Mouse (Mus musculus): ENCODE measurements around the gene Prrx2. TPM values are rescaled to one million over a fixed set of nuclear protein-coding genes. Genes with fewer than 3 reads are reported as not detected.

The Prrx2 gene
- polyA plus RNA-seq, 1 experiment from 2014 or later, result 88.8 TPM

DNA sequence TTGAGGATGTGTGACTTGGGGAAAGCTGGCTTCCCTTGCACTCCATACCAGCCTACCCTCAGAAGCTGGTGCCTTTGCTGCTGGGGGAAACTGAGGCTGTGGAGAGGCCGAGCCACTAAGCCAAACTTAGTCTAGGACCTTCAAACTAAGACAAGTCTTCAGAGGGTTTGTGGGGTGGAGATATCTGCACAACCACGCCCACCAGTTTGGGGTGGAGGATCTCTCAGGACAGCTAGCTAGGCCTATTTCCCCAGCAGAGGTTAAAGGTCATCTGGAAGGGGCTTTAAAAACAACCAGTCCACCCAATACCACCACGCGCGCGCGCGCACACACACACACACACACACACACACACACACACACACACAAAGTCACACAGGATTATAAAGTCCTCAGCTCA, 11.5 kb downstream of the Prrx2 start:
- Histone ChIP-seq H3K27me3 (0 out of 2 replicates have a peak, but pooled peaks cover 2% of the 10 kb centered on the region), H3K27ac (replicated peaks) (peak overlapping the region; percentile 77)
- ATAC-seq (ENCODE audit: insufficient number of reproducible peaks, low FRiP score, low TSS enrichment, low read depth), result no peak

DNA sequence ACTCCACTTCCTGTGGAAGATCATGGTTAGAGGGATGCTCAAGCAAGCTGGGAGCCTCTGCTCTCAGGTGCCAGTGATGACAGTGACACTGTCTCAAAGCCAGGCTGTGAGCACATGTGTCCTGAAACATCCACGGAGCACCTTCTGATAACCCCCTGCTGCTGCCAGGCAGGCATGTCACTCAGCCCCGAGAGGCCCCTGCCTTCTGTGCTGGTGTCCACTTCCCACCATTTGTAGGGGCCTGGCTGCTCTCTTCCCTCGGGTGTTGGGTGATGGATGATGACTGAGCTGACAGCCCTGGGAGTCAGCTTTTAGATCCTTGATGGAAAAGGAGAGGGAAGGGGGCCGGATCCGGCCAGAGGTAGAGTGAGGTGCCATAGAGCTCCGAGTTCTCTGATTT, 12.0 kb downstream of the Prrx2 start:
- WGBS, result 13% methylated on average over 6 of the region's 6 CpGs
- Histone ChIP-seq H3K27ac (replicated peaks) (peak overlapping the region; percentile 55; the same call in 1 of the 2 replicates), H3K9me3 (replicated peaks) (no peaks in the 10 kb centered on the region), H3K4me3 (replicated peaks) (peak overlapping the region; percentile 56), H3K4me2 (replicated peaks) (peak overlapping the region; percentile 72), H3K9ac (peak overlapping the region; percentile 54; the same call in 1 of the 2 replicates), H3K4me1 (peaks cover 67% of the 10 kb centered on the region), H3K27me3 (0 out of 2 replicates have a peak, but pooled peaks cover 2% of the 10 kb centered on the region), H3K36me3 (no peaks in the 10 kb centered on the region)
- no peak for ATAC-seq (ENCODE audit: insufficient number of reproducible peaks, low FRiP score, low TSS enrichment, low read depth)

More for the DNA sequence above, 11.5 kb downstream of the Prrx2 start:
- Histone ChIP-seq H3K4me2 (replicated peaks) (peak overlapping the region; percentile 72), H3K9ac (peak overlapping the region; percentile 54), H3K9me3 (replicated peaks) (no peaks in the 10 kb centered on the region), H3K4me3 (replicated peaks) (peak overlapping the region; percentile 56), H3K36me3 (no peaks in the 10 kb centered on the region), H3K4me1 (peaks cover 62% of the 10 kb centered on the region)
- WGBS, result 34% methylated on average over 8 of the region's 8 CpGs

DNA sequence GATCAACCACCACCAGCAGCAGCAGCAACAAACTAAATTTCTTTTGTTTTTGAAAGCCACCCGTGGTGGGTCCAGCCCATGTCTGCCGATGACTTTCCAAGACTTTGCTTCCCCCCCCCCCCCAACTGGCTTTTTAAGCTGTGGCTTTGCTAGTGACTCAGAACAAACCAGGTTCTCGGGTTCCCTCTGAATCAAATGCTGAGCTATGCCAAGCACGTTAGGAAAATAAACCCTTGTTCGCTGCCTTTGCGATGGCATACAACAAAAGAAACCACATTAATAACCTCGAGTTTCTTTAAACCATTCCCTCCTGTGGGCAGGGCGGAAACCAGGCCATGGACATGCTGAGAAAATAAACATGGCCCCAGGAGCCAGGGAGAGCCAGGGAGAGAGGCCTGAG, 13.4 kb downstream of the Prrx2 start:
- peak overlapping the region; percentile 55; the same call in 1 of the 2 replicates for H3K27ac ChIP-seq (replicated peaks)
- H3K4me3 ChIP-seq (replicated peaks), result no peak overlapping the region

DNA sequence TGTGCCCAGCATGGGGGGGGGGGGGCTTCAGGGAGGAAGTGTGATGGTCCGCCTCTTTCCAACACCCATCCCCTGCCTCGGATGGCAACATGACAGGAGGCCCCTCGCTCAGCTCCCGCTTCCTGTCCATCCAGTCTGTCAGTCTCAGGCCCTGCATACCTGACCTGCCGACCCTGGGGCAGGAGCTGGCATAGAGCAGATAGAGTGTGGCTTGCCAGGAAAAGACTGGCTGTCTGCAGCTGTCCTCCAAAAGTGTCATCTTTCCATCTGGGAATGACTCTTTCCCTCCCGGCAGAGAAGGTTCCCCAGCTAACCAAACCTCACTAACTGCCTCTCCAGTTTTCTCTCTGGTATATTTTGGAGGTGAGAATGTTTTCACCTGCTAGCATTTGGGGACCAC, 15.8 kb downstream of the Prrx2 start:
- Histone ChIP-seq H3K9me3 (replicated peaks) (no peaks in the 10 kb centered on the region), H3K27ac (replicated peaks) (peak overlapping the region; percentile 87), H3K27me3 (0 out of 2 replicates have a peak, but pooled peaks cover 2% of the 10 kb centered on the region), H3K4me1 (peaks cover 86% of the 10 kb centered on the region), H3K4me2 (replicated peaks) (0 out of 2 replicates have a peak overlapping the region, but pooled peaks have one; percentile 3), H3K36me3 (no peaks in the 10 kb centered on the region), H3K4me3 (replicated peaks) (no peak overlapping the region), H3K9ac (no peak overlapping the region)
- 30% methylated on average over 6 of the region's 6 CpGs for WGBS
- ATAC-seq (ENCODE audit: insufficient number of reproducible peaks, low FRiP score, low TSS enrichment, low read depth), result no peak

More for the DNA sequence above, 13.4 kb downstream of the Prrx2 start:
- no peak overlapping the region for H3K9ac ChIP-seq
- no peak for ATAC-seq (ENCODE audit: insufficient number of reproducible peaks, low FRiP score, low TSS enrichment, low read depth)
- H3K4me1 ChIP-seq, result peaks cover 74% of the 10 kb centered on the region
- peak overlapping the region; percentile 72; the same call in 1 of the 2 replicates for H3K4me2 ChIP-seq (replicated peaks)
- no peaks in the 10 kb centered on the region for H3K9me3 ChIP-seq (replicated peaks)
- 24% methylated on average over 8 of the region's 8 CpGs for WGBS
- no peaks in the 10 kb centered on the region for H3K36me3 ChIP-seq
- 0 out of 2 replicates have a peak, but pooled peaks cover 2% of the 10 kb centered on the region for H3K27me3 ChIP-seq

DNA sequence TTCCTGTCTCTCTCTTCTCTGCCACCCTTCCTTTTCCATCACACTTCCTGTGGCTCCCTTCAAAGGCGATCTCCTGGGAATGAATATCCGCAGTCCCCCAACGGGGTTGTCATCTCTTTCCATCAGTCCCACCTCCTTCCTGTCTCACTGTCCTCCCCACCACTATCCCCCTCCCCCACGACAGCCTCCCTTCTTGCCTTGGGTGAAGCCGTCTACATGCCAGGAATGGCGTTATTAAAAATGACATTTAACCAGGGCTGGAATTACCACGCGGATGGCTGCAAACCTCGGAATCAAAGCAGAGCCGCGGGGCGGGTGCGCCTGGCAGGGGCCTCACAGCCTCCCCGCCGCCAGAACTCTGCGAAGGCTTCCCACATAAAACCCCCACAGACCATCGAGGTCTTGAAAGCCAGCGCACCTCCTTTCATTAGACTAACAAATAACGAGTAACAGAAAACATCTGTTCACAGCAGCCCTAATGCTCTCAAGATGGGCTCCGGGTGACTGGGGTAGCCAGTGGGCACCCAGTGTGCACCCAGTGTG, 18.1 kb downstream of the Prrx2 start:
- Histone ChIP-seq H3K27me3 (no peaks in the 10 kb centered on the region), H3K36me3 (no peaks in the 10 kb centered on the region), H3K4me2 (replicated peaks) (peak overlapping the region; percentile 25; the same call in 1 of the 2 replicates), H3K4me1 (peaks cover 88% of the 10 kb centered on the region), H3K9me3 (replicated peaks) (no peaks in the 10 kb centered on the region), H3K27ac (replicated peaks) (peak overlapping the region; percentile 87), H3K9ac (no peak overlapping the region), H3K4me3 (replicated peaks) (no peak overlapping the region)
- 10% methylated on average over 20 of the region's 20 CpGs for WGBS
- ATAC-seq (ENCODE audit: insufficient number of reproducible peaks, low FRiP score, low TSS enrichment, low read depth), result peak; percentile 51; the same call in 1 of the 2 replicates

DNA sequence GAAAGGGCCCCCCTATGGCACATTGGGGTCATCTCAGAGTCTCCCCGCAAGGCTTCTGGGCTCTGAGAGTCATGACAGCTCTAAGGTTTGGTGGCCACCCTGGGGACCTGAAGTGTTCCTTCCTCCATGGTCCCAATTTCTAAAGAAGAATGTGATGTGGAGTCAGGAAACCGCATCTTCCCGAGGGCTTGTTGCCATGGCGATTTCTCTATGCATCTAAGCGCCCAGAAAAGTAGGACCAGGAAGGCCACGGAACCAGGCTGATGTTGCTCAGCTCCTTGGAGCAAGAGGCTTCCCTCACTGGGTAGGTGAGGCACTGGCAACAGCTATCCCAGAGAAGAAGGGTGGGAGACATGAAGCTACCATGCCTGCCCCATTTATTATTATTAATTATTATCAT, 22.3 kb downstream of the Prrx2 start:
- H3K4me2 ChIP-seq (replicated peaks), result no peak overlapping the region
- peaks cover 88% of the 10 kb centered on the region for H3K4me1 ChIP-seq
- H3K36me3 ChIP-seq, result no peaks in the 10 kb centered on the region
- H3K9me3 ChIP-seq (replicated peaks), result no peaks in the 10 kb centered on the region
- no peak overlapping the region for H3K9ac ChIP-seq
- 53% methylated on average over 6 of the region's 6 CpGs for WGBS
- H3K27me3 ChIP-seq, result no peaks in the 10 kb centered on the region
- ATAC-seq (ENCODE audit: insufficient number of reproducible peaks, low FRiP score, low TSS enrichment, low read depth), result no peak
- H3K27ac ChIP-seq (replicated peaks), result no peak overlapping the region
- no peak overlapping the region for H3K4me3 ChIP-seq (replicated peaks)

DNA sequence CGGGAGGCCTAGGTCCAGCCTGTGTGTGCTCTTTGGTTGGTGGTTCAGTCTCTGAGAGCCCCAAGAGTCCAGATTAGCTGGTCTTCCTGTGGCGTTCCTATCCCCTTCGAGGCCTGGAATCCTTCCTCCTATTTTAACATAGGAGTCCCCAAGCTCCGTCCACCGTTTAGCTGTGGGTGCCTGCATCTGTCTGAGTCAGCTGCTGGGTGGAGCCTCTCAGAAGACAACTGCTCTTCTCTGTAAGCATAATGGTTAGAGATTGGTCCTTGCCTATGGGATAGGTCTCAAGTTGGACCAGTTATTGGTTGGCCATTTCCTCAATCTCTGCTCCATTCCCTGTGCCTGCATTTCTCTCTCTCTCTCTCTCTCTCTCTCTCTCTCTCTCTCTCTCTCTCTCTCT, 25.0 kb downstream of the Prrx2 start:
- ATAC-seq (ENCODE audit: insufficient number of reproducible peaks, low FRiP score, low TSS enrichment, low read depth), result no peak
- H3K9ac ChIP-seq, result no peak overlapping the region
- no peaks in the 10 kb centered on the region for H3K36me3 ChIP-seq
- no peaks in the 10 kb centered on the region for H3K9me3 ChIP-seq (replicated peaks)
- no peaks in the 10 kb centered on the region for H3K27me3 ChIP-seq
- H3K4me1 ChIP-seq, result peaks cover 88% of the 10 kb centered on the region
- no peak overlapping the region for H3K4me3 ChIP-seq (replicated peaks)
- H3K4me2 ChIP-seq (replicated peaks), result no peak overlapping the region
- 67% methylated on average over 5 of the region's 5 CpGs for WGBS
- H3K27ac ChIP-seq (replicated peaks), result peak overlapping the region; percentile 55

DNA sequence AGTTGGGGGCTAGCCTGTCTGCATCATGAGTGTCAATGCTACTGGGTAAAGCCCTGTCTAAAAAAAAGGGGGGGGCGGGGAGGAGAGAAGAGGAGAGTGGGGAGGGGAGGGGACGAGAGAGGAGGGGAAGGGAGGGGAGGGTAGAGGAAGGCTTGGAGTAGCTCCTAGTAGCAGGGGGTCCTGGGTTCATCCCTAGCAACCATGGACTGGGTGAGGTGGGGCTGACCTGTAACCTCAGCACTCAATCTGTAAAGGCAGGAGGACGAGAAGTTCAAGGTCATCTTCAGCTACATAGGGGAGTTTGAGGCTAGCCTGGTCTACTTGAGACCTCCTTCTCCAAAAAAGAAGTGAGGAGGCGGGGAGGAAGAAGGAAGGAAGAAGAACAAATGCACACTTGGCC, 27.3 kb downstream of the Prrx2 start:
- ATAC-seq (ENCODE audit: insufficient number of reproducible peaks, low FRiP score, low TSS enrichment, low read depth), result no peak
- H3K27ac ChIP-seq (replicated peaks), result no peak overlapping the region
- 68% methylated on average over 4 of the region's 4 CpGs for whole genome bisulfite sequencing

DNA sequence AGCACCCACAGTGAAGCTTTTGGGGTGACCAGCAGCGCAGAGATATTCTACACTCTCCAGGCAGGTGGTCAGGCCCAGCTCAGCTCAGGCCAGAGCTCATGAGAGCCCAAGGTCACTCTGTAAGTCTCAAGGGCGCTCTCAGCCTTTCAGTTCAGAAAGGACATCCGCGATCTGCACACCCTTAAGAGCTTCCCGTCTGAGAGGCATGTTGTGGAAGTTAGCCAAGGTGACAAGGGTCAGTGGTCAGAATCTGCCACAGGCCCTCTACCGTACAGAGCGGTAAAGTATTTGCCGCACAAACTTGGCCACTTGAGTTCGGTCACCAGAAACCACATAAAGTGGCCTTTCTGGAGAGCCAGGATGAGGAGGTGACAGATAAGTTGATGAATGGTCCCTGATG, 28.8 kb downstream of the Prrx2 start:
- Histone ChIP-seq H3K4me2 (replicated peaks) (no peak overlapping the region), H3K27me3 (no peaks in the 10 kb centered on the region), H3K27ac (replicated peaks) (peak overlapping the region; percentile 84; the same call in 1 of the 2 replicates), H3K4me1 (peaks cover 70% of the 10 kb centered on the region), H3K9me3 (replicated peaks) (no peaks in the 10 kb centered on the region), H3K36me3 (no peaks in the 10 kb centered on the region), H3K9ac (no peak overlapping the region), H3K4me3 (replicated peaks) (no peak overlapping the region)
- 63% methylated on average over 9 of the region's 9 CpGs for WGBS
- no peak for ATAC-seq (ENCODE audit: insufficient number of reproducible peaks, low FRiP score, low TSS enrichment, low read depth)

More for the DNA sequence above, 27.3 kb downstream of the Prrx2 start:
- Histone ChIP-seq H3K4me3 (replicated peaks) (no peak overlapping the region), H3K4me2 (replicated peaks) (no peak overlapping the region), H3K27me3 (no peaks in the 10 kb centered on the region), H3K9ac (no peak overlapping the region), H3K4me1 (peaks cover 83% of the 10 kb centered on the region), H3K9me3 (replicated peaks) (no peaks in the 10 kb centered on the region), H3K36me3 (no peaks in the 10 kb centered on the region)

DNA sequence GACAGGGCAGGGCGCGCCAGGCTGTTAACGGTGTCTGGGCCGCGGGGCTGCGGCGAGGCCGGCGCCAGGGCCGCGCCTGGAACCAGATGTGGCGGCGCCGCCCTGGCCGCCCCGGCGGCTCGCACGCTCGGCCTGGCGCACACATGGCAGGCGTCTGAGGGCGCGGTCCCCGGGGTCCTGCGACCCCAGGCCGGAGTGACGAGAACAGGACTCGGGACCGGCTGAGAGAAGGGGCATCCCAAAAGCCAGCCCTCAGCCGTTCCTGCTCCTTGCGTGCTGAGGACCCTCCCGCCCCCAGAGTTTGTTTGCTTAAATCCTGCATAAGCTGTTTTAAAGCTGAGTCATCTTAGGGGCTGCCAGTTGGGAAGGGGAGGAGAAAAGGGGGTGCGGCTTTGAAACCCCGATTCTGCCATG, 30.2 kb downstream of the Prrx2 start:
- no peak overlapping the region for H3K9ac ChIP-seq
- 1% methylated on average over 35 of the region's 35 CpGs for WGBS
- no peaks in the 10 kb centered on the region for H3K9me3 ChIP-seq (replicated peaks)
- no peaks in the 10 kb centered on the region for H3K36me3 ChIP-seq
- no peaks in the 10 kb centered on the region for H3K27me3 ChIP-seq
- peaks cover 63% of the 10 kb centered on the region for H3K4me1 ChIP-seq
- ATAC-seq (ENCODE audit: insufficient number of reproducible peaks, low FRiP score, low TSS enrichment, low read depth), result peak; percentile 76
- H3K4me3 ChIP-seq (replicated peaks), result peak overlapping the region; percentile 36
- peak overlapping the region; percentile 84 for H3K27ac ChIP-seq (replicated peaks)
- H3K4me2 ChIP-seq (replicated peaks), result peak overlapping the region; percentile 58

DNA sequence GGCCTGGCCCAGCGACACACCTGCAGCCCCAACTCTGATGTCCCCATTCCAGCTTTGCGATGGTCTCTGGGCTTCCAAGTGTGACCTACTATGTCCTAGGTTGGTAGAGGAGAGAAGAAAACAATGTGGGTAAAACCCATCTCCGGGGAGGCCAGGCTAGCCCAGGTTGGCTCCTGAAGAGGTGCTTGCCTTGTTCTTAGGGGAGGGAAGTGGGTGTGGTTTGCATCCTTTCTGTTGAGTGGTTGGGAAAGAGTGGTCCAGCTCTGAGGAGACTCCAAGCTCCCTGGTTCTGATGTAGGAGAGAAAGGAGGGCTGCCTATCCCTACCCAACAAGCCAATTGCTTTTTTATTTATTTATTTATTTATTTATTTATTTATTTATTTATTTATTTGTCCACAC, 30.7 kb downstream of the Prrx2 start:
- Histone ChIP-seq H3K4me2 (replicated peaks) (peak overlapping the region; percentile 58), H3K27me3 (no peaks in the 10 kb centered on the region), H3K9me3 (replicated peaks) (no peaks in the 10 kb centered on the region), H3K36me3 (no peaks in the 10 kb centered on the region), H3K4me1 (peaks cover 66% of the 10 kb centered on the region), H3K4me3 (replicated peaks) (peak overlapping the region; percentile 36), H3K27ac (replicated peaks) (peak overlapping the region; percentile 84), H3K9ac (no peak overlapping the region)
- WGBS, result 53% methylated on average over 3 of the region's 3 CpGs
- ATAC-seq (ENCODE audit: insufficient number of reproducible peaks, low FRiP score, low TSS enrichment, low read depth), result no peak

DNA sequence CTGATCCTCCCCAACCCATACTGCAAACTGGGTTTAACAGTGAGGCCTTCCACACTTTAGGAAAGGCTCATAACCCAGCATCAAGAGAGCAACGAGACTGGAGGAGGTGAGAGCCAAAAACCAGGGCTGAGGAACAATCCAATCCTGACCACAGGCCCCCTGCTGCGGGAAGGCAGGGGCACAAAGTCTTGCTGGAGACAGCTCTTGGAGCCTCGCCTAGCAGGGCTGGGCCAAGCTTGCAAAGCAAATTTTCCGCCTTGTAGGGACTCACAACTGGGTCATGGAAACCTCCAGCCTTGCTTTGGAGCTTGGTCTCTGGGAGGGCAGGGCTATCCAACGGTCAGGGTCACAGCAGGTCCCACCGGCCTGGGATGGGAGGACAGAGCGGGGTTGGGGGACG, 36.1 kb downstream of the Prrx2 start:
- peaks cover 66% of the 10 kb centered on the region for H3K4me1 ChIP-seq
- no peaks in the 10 kb centered on the region for H3K36me3 ChIP-seq
- no peaks in the 10 kb centered on the region for H3K9me3 ChIP-seq (replicated peaks)
- WGBS, result 41% methylated on average over 8 of the region's 8 CpGs
- ATAC-seq (ENCODE audit: insufficient number of reproducible peaks, low FRiP score, low TSS enrichment, low read depth), result peak; percentile 75
- H3K9ac ChIP-seq, result no peak overlapping the region
- no peak overlapping the region for H3K4me3 ChIP-seq (replicated peaks)
- no peaks in the 10 kb centered on the region for H3K27me3 ChIP-seq
- peak overlapping the region; percentile 92 for H3K27ac ChIP-seq (replicated peaks)
- H3K4me2 ChIP-seq (replicated peaks), result no peak overlapping the region; the same call in 1 of the 2 replicates
